Mouse (Mus musculus) heart, adult 2 months (tissue): ENCODE data around the gene Tarbp1. TPM values are rescaled to one million over a fixed set of nuclear protein-coding genes. Genes with fewer than 3 reads are reported as not detected.

Source experiments
- DNase-seq, 2 experiments: peaks; one replicate each; pipeline ENCODE4 v3.0.0; 2021
- H3K27ac ChIP-seq: fragments of 200-600 bp; 2 replicates; pipeline ENCODE4 v1.8.1; 2022
- H3K27me3 ChIP-seq: fragments of 200-500 bp; 2 replicates; pipeline ENCODE4 v1.6.1; 2012; ENCODE audit warnings: mild to moderate bottlenecking, low read length, inconsistent platforms, mixed read lengths; ENCODE audit not compliant: control insufficient read depth, insufficient read depth
- H3K36me3 ChIP-seq: fragments of 200-500 bp; 2 replicates; pipeline ENCODE4 v1.6.1; 2012; ENCODE audit warnings: low read length, inconsistent platforms; ENCODE audit not compliant: control insufficient read depth, insufficient read depth
- H3K4me1 ChIP-seq: fragments of 200-500 bp; 2 replicates; pipeline ENCODE4 v1.6.1; 2011; ENCODE audit warnings: low read length; ENCODE audit not compliant: control insufficient read depth, insufficient read depth
- H3K4me3 ChIP-seq: fragments of 200-600 bp; 2 replicates; pipeline ENCODE4 v1.8.1; 2022
- H3K79me2 ChIP-seq: fragments of 200-500 bp; replicated peaks from 2 replicates; pipeline ENCODE4 v1.6.1; 2012; ENCODE audit warnings: mild to moderate bottlenecking, inconsistent platforms, low read length, moderate library complexity, mixed read lengths; ENCODE audit not compliant: control insufficient read depth, insufficient read depth
- H3K9ac ChIP-seq: fragments of 200-500 bp; 2 replicates; pipeline ENCODE4 v1.6.1; 2012; ENCODE audit warnings: low read depth, mild to moderate bottlenecking, control low read depth, inconsistent platforms, low read length, mixed read lengths
- CTCF ChIP-seq: fragments of 200-600 bp; IDR thresholded peaks from 2 replicates; pipeline ENCODE4 v1.8.1; 2022; ENCODE audit warnings: antibody characterized with exemption, mild to moderate bottlenecking, moderate library complexity
- EP300 ChIP-seq: fragments of 200-500 bp; IDR thresholded peaks from 2 replicates; pipeline ENCODE4 v1.6.1; 2011; ENCODE audit warnings: low read depth, low read length, control low read depth; ENCODE audit not compliant: insufficient read depth
- POLR2A ChIP-seq: fragments of 200-500 bp; IDR thresholded peaks from 2 replicates; pipeline ENCODE4 v1.6.1; 2011; ENCODE audit warnings: mild to moderate bottlenecking, low read depth, low read length, control low read depth; ENCODE audit not compliant: insufficient read depth
- WGBS: fragments of 180-500 bp; shearing (Covaris S2); methylation state at CpG from one replicate; pipeline ENCODE4 v1.1.7; 2018; 5-methylcytosine and 5-hydroxymethylcytosine counted together
- intact Hi-C: fragments of 180-260 bp; cut with DNase I; formaldehyde crosslinking; loops from one replicate; pipeline ENCODE4 v1.15.1; 2025
- polyA plus RNA-seq: library from polyadenylated mRNA; depleted of rRNA; stranded (reverse); fragments of >200 nt; gene quantifications from 2 replicates; pipeline ENCODE4 v1.2.3, GENCODE M21; 2012
- total RNA-seq, 2 experiments: library from RNA; stranded (reverse); gene quantifications; 2 replicates each; pipeline ENCODE4 v1.2.3; 2021

The Tarbp1 gene
- total and polyA plus RNA-seq, 3 experiments: 2.5 to 4.0 (median 3.9) TPM

DNA sequence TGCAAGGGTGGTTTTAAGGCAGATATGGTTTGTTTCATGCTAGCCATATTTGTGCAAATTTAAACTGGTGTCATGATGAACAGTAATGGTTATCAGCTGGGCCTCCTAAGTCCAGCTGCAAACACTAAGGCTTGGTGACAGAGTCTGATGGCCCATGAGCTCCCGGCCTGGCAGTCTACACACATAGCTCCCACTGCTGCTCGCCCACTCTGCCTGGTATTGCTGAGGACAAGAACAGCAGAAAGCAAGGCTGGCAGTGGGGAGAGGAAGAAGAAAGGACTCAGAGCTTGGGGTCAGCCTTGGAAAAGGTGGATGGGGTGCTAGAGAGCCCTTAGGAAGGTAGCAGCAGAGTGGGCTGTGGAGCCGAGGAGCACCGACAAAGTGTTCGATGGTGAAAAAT, 45.2 kb downstream of the Tarbp1 start:
- WGBS: 89% methylated on average over 5 of the region's 5 CpGs
- Histone ChIP-seq H3K4me3 (no peak overlapping the region), H3K36me3 (no peaks in the 10 kb centered on the region), H3K27ac (no peak overlapping the region), H3K4me1 (no peaks in the 10 kb centered on the region), H3K27me3 (no peaks in the 10 kb centered on the region), H3K9ac (no peak overlapping the region), H3K79me2 (no peaks in the 10 kb centered on the region)
- no peak for TF ChIP-seq EP300
- TF ChIP-seq POLR2A: no peak
- no peak for TF ChIP-seq CTCF
- DNase-seq: no peak
- intact Hi-C loops: no loop called here

DNA sequence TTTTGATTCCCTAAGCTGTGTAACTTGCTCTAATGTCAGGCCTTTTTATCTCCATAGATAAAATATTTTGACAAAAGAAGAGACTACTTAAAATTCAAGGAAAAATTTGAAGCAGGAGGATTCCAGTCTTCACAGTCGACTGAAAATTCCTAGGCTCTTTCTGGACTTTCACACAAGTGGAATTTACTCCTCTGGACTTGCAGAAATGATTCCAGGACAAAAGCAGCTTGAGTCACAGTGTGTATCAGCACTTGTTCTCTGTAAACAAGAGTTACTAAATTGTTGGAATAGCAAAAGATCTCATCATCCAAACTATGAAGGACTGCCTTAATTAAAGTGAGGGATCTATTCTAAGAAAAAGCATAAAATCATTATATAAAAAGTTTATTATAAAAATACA, 49.9 kb downstream of the Tarbp1 start:
- DNase-seq: no peak
- 62% methylated on average over 1 of the region's 1 CpGs for WGBS
- H3K27ac ChIP-seq: no peak overlapping the region
- H3K4me3 ChIP-seq: no peak overlapping the region
- H3K79me2 ChIP-seq: no peaks in the 10 kb centered on the region
- no peak overlapping the region for H3K9ac ChIP-seq
- no peaks in the 10 kb centered on the region for H3K27me3 ChIP-seq
- no peaks in the 10 kb centered on the region for H3K36me3 ChIP-seq
- H3K4me1 ChIP-seq: peaks cover 2% of the 10 kb centered on the region
- intact Hi-C loops: loop anchor here (5.0 kb wide), 1 partner anchor 512 kb away; no protein-coding TSS in a partner anchor
- TF ChIP-seq EP300: no peak

DNA sequence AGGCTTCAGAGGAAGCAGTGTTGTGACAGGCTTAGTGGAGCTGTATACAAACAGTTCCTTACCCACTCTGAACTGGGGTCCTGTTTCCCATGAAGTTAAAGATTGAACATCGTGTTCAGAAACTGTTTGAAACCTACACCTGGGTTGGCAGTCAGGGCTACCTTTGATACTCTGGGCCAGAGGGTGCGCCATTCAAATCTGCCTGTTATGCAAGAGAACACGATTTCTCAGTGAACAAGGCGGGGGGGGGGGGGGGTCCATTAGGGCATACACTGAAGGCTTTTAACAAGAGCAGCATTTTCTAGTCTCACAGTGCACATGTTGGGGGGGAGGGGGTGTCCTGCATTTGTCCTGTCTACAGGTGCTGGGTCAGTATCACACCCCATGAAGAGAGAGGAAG, 50.7 kb downstream of the Tarbp1 start:
- intact Hi-C loops: loop anchor here (5.0 kb wide), 1 partner anchor 513 kb away; no protein-coding TSS in a partner anchor
- Histone ChIP-seq H3K36me3 (no peaks in the 10 kb centered on the region), H3K27ac (no peak overlapping the region), H3K79me2 (no peaks in the 10 kb centered on the region), H3K4me3 (no peak overlapping the region), H3K4me1 (peaks cover 2% of the 10 kb centered on the region), H3K9ac (no peak overlapping the region), H3K27me3 (no peaks in the 10 kb centered on the region)
- TF ChIP-seq CTCF: no peak
- TF ChIP-seq POLR2A: no peak
- TF ChIP-seq EP300: no peak
- 90% methylated on average over 4 of the region's 4 CpGs for WGBS
- no peak for DNase-seq

DNA sequence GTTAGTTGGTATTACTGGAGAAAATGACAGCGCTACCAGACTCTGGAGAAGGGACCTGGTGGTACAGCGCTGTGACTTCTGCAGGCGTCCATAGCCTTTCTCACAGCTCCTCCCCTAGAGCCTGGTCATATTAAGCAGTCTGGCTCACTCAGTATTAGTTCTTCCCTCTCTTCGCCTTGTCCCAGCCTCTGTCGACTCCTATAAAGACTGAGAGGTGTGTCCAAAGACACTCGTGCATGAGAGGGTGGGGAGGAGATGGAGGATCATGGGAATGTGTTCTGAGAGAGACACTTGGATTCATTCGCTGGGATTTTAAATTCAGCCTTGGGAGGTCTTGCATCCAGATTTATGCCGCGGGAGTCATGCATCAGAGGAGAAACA, 52.0 kb downstream of the Tarbp1 start:
- peaks cover 2% of the 10 kb centered on the region for H3K4me1 ChIP-seq
- intact Hi-C loops: loop anchor here (5.0 kb wide), 1 partner anchor 514 kb away; no protein-coding TSS in a partner anchor
- H3K27me3 ChIP-seq: no peaks in the 10 kb centered on the region
- H3K4me3 ChIP-seq: peak overlapping the region; percentile 85
- TF ChIP-seq CTCF: no peak
- TF ChIP-seq EP300: no peak
- TF ChIP-seq POLR2A: no peak
- H3K9ac ChIP-seq: peak overlapping the region; percentile 97
- H3K79me2 ChIP-seq: no peaks in the 10 kb centered on the region
- no peak for DNase-seq
- H3K36me3 ChIP-seq: no peaks in the 10 kb centered on the region
- H3K27ac ChIP-seq: peak overlapping the region; percentile 91
- 2% methylated on average over 9 of the region's 9 CpGs for WGBS

DNA sequence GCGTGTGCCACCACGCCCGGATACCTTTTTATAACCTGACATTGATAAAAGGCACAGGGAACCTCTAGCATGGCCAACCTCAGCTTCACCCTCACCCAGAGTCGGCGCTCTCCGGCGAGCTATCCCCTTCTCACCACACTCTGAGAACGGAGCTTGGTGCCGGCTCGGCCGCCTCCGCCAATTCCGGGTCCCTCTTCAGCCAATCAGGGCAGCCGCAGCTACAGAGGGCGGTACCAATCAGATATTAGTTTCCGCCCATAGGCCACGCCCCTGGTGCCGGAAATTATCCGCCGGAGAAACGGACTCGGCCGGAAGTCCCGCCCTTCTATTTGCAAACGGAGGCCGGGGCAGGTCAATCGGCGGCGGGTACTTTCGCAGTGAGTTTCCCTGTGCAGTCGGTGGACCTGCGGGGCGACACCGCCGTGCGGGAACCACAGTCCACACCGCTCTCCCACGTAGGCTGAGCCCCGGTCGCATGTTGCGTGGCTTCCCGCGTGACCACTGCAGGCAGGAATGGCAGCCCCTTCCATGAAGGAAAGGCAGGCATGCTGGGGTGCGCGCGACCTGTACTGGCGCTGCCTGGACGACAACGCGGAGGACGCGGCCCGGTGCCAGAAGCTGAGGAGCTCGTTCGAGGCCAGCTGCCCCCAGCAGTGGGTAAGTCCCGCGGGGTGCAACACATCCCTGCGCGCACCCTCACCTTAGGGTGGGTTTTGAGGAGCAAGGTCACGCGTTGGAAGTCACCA, 52.5 kb downstream of the Tarbp1 start, which contains the start of gene Coa6:
TSS of gene Coa6 (plus strand) at position 342 of the 746 bp plus-strand sequence.
- Histone ChIP-seq H3K27ac (peak within 1 kb of the TSS; percentile 91), H3K79me2 (no peaks in the 10 kb centered on the region), H3K4me1 (peaks cover 2% of the 10 kb centered on the region), H3K9ac (peak within 1 kb of the TSS; percentile 97), H3K36me3 (no peaks in the 10 kb centered on the region), H3K27me3 (no peaks in the 10 kb centered on the region), H3K4me3 (peak within 1 kb of the TSS; percentile 85)
- peak; percentile 98 to 99 for DNase-seq
- intact Hi-C loops: loop anchor here (5.0 kb wide), 1 partner anchor 515 kb away; no protein-coding TSS in a partner anchor
- no peak for TF ChIP-seq EP300
- TF ChIP-seq CTCF: no peak
- TF ChIP-seq POLR2A: peak; percentile 78
- WGBS: under 1% methylated on average over 61 of the region's 61 CpGs

DNA sequence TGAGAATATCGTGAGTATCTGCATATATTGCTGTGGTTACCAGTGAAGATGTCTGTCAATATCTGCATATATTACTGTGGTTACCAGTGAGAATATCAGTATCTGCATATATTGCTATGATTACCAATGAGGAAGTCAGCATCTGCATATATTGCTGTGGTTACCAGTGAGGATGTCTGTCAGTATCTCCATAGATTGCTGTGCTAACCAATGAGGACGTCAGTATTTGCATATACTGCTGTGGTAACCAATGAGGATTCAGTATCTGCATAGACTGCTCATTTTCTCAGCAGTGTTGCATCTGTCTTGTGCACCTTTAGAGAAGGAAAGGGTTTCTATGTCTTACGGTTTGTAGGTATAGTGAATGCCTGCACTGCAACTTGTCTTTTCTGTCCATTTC, 54.0 kb downstream of the Tarbp1 start:
- Histone ChIP-seq H3K79me2 (no peaks in the 10 kb centered on the region), H3K27ac (no peak overlapping the region), H3K4me3 (no peak overlapping the region), H3K9ac (no peak overlapping the region), H3K4me1 (peaks cover 2% of the 10 kb centered on the region), H3K36me3 (no peaks in the 10 kb centered on the region), H3K27me3 (no peaks in the 10 kb centered on the region)
- DNase-seq: no peak
- TF ChIP-seq CTCF: no peak
- no peak for TF ChIP-seq EP300
- TF ChIP-seq POLR2A: no peak
- intact Hi-C loops: loop anchor here (5.0 kb wide), 1 partner anchor 516 kb away; no protein-coding TSS in a partner anchor
- 83% methylated on average over 3 of the region's 3 CpGs for WGBS
